Mouse (Mus musculus) right cerebral cortex, adult 2 months (tissue): ENCODE measurements around the gene Snrpa1.

Source experiments
- DNase-seq, 2 experiments: peaks; one replicate each; pipeline ENCODE4 v3.0.0; 2021 to 2022; ENCODE audit warnings: low spot score in 2 of 2

Gene Snrpa1

GRCm38 (mm10) chr7:66113561-66113960, 54.8 kb downstream of the Snrpa1 start:
- DNase-seq = no peak

- no peak for DNase-seq
Measured at GRCm38 (mm10) chr7:66115821-66116343, 57.1 kb downstream of the Snrpa1 start.

- no peak for DNase-seq
Measured at GRCm38 (mm10) chr7:66116906-66117482, 58.2 kb downstream of the Snrpa1 start.

DNA sequence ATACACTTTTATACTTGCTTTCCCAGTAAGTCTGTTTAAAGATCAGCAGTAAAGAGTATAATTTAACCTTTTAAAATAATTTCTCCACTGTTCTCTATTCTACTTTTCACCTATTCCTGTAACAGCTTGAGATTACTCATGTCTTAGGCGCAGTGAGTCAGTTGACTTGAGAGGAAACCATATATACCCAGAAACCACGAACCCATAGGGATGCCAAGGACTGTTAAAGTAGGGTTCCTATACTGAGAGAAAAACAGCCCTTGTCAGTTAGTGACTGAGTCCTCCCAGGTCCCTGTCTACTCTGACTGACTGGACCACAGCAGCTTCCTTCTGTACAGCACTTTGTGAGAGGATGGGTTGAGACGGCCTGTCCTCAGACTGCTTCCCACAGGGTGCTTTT, 59.2 kb downstream of the Snrpa1 start:
- no peak for DNase-seq

DNA sequence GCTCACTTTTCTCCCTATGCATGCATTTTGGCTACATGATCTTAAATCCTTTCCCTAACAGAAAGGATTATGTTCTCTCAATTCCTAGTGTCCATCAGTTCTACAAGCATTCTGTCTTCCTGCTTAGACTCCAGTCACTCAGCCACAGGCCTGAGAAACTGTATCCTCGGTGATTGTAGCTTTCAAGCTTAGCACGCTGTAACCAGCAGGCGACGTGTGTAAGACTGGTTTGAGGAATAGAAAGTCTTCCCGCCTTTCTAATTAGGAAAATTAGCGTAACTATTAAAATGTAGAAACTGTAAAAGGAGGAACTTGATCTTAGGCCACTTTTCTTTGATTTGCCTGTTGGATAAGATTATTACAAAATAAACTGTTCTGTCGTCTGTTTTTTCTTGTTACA, 60.0 kb downstream of the Snrpa1 start:
- DNase-seq = no peak

- DNase-seq = no peak
Measured at GRCm38 (mm10) chr7:66120139-66120538, 61.3 kb downstream of the Snrpa1 start.

- no peak for DNase-seq
Measured at GRCm38 (mm10) chr7:66120702-66121396, 62.0 kb downstream of the Snrpa1 start.
